Mouse (Mus musculus): ENCODE measurements around the gene Retsat. TPM values are rescaled to one million over a fixed set of nuclear protein-coding genes. Genes with fewer than 3 reads are reported as not detected.

Retsat gene
- polyA plus RNA-seq, 1 experiment from 2014 or later = 18.1 TPM

DNA sequence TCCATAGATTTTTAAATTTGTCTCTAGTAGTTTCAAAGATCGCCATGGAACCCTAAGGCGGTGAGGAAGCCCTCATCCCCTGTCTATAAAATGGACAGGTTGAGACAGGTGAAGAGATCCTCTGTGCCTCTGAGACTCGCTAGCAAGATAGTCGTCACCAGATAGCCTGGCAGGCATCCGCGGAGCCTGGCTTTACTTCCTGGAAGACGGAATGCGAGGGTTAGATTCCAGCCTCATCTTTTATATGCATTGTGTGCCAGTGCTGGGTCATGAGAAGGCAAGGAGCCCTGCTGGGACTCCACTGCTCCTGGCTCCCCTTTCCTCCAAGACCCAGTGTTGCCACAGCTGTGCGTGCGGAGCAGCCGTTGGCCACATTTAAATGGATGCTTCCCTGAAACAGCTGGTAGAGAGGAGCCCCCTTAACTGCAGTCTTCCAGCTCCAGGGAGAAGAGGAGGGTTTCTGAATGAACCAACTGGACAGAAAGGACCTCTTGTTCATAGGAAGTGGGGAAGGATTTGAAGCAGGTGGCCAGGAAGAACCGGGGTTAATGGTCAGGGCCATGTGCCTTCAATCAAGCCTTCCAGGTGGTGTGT is 49.8 kb downstream of the Retsat start:
- H3K9me3 ChIP-seq (replicated peaks) = no peaks in the 10 kb centered on the region
- peaks cover 6% of the 10 kb centered on the region; the same call in 1 of the 2 replicates for H3K36me3 ChIP-seq
- H3K27me3 ChIP-seq = no peaks in the 10 kb centered on the region
- H3K4me3 ChIP-seq (replicated peaks) = no peak overlapping the region
- ATAC-seq (ENCODE audit: insufficient number of reproducible peaks, low FRiP score, low TSS enrichment, low read depth) = no peak
- peak overlapping the region; percentile 58 for H3K27ac ChIP-seq (replicated peaks)
- peaks cover 51% of the 10 kb centered on the region for H3K4me1 ChIP-seq
- WGBS = 31% methylated on average over 12 of the region's 12 CpGs
- H3K9ac ChIP-seq = no peak overlapping the region
- 0 out of 2 replicates have a peak overlapping the region, but pooled peaks have one; percentile 15 for H3K4me2 ChIP-seq (replicated peaks)

DNA sequence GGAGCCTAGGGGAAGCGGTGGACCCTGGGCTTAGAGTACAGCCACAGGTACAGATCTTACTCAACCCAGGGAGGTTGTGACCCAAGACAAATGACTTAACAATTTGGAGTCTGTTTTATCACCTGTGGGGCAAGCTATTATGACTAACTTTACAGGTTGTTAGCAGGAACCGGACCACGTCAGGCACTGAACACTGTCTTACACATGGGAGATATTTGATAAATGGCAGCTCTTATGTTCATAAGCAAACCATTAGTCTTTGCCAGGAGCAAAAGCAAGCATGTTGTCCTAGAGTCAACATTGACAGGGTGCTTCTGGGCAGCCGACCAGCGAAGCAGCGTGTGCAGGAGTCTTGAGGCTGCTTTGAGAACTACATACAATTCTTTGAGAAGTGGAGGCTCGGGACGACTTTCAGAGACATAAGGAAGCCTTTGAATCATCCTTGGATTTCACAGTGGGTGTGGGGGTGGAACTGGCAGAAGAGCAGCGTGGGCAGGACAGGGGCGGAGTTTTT is 52.1 kb downstream of the Retsat start:
- H3K27me3 ChIP-seq = no peaks in the 10 kb centered on the region
- no peak for ATAC-seq (ENCODE audit: insufficient number of reproducible peaks, low FRiP score, low TSS enrichment, low read depth)

DNA sequence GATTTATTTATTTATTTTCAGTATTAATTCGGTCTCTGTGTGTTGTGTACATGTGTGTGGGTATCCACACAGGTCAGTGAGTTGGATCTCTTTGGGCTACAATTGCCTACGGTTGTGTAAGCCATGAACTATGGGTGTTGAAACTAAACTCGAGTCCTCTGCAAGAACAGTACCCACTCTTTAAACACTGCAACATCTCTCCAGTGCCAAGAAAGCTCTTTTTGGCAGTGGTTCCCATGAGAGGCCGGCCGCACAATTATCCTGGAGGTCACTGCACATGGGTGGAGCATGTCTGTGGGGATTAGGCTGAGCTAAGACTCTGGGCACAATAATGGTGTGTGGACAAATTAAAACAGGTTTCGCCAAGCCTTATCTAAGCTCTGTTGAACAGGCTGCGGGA is 55.1 kb downstream of the Retsat start:
- 55% methylated on average over 7 of the region's 7 CpGs for WGBS
- peak overlapping the region; percentile 95; the same call in 1 of the 2 replicates for H3K27ac ChIP-seq (replicated peaks)

More for the DNA sequence above, 52.1 kb downstream of the Retsat start:
- Histone ChIP-seq H3K36me3 (peaks cover 6% of the 10 kb centered on the region; the same call in 1 of the 2 replicates), H3K4me1 (peaks cover 74% of the 10 kb centered on the region), H3K4me3 (replicated peaks) (no peak overlapping the region), H3K27ac (replicated peaks) (no peak overlapping the region; the same call in 1 of the 2 replicates), H3K9me3 (replicated peaks) (no peaks in the 10 kb centered on the region), H3K4me2 (replicated peaks) (no peak overlapping the region), H3K9ac (no peak overlapping the region)
- 54% methylated on average over 10 of the region's 10 CpGs for WGBS

DNA sequence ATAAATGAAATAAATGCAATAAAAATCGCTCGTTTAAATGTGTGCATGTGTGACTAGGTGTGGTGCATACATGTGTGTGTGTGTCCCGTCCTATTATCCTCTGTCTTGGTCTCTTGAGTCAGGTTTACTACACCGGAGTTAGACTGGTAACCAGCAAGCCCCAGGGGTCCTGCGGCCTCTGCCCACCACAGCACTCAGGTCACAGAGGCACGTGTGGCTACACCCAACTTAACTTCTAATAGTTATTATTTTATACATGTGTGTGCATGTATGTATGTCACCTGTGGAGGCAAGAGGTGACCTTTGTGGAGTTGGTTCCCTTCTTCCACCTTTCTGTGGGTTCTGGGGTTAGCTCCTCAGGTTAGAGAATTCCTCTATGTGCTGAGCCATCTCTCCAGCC is 56.1 kb downstream of the Retsat start:
- Histone ChIP-seq H3K4me2 (replicated peaks) (no peak overlapping the region), H3K27me3 (no peaks in the 10 kb centered on the region), H3K9ac (no peak overlapping the region), H3K27ac (replicated peaks) (peak overlapping the region; percentile 95), H3K4me3 (replicated peaks) (no peak overlapping the region), H3K9me3 (replicated peaks) (no peaks in the 10 kb centered on the region), H3K36me3 (no peaks in the 10 kb centered on the region), H3K4me1 (peaks cover 90% of the 10 kb centered on the region)
- WGBS = 78% methylated on average over 6 of the region's 6 CpGs
- ATAC-seq (ENCODE audit: insufficient number of reproducible peaks, low FRiP score, low TSS enrichment, low read depth) = no peak

More for the DNA sequence above, 55.1 kb downstream of the Retsat start:
- Histone ChIP-seq H3K27me3 (no peaks in the 10 kb centered on the region), H3K4me1 (peaks cover 90% of the 10 kb centered on the region), H3K4me2 (replicated peaks) (no peak overlapping the region), H3K9me3 (replicated peaks) (no peaks in the 10 kb centered on the region), H3K9ac (no peak overlapping the region), H3K36me3 (no peaks in the 10 kb centered on the region; the same call in 1 of the 2 replicates), H3K4me3 (replicated peaks) (no peak overlapping the region)
- no peak for ATAC-seq (ENCODE audit: insufficient number of reproducible peaks, low FRiP score, low TSS enrichment, low read depth)

- Histone ChIP-seq H3K4me2 (replicated peaks) (peak overlapping the region; percentile 51), H3K27ac (replicated peaks) (peak overlapping the region; percentile 95), H3K9me3 (replicated peaks) (no peaks in the 10 kb centered on the region), H3K27me3 (no peaks in the 10 kb centered on the region), H3K9ac (no peak overlapping the region), H3K4me3 (replicated peaks) (peak overlapping the region; percentile 36), H3K36me3 (no peaks in the 10 kb centered on the region), H3K4me1 (peaks cover 92% of the 10 kb centered on the region)
- peak; percentile 84 for ATAC-seq (ENCODE audit: insufficient number of reproducible peaks, low FRiP score, low TSS enrichment, low read depth)
- WGBS = 11% methylated on average over 20 of the region's 20 CpGs
Observed at GRCm38 (mm10) chr6:72655309-72656052, 57.2 kb downstream of the Retsat start.

GRCm38 (mm10) chr6:72656053-72656442 is 57.8 kb downstream of the Retsat start:
- no peak overlapping the region for H3K4me3 ChIP-seq (replicated peaks)
- no peak for ATAC-seq (ENCODE audit: insufficient number of reproducible peaks, low FRiP score, low TSS enrichment, low read depth)
- 62% methylated on average over 7 of the region's 7 CpGs for WGBS
- no peaks in the 10 kb centered on the region for H3K36me3 ChIP-seq
- H3K9me3 ChIP-seq (replicated peaks) = no peaks in the 10 kb centered on the region
- peak overlapping the region; percentile 95 for H3K27ac ChIP-seq (replicated peaks)
- H3K4me2 ChIP-seq (replicated peaks) = peak overlapping the region; percentile 51
- H3K9ac ChIP-seq = no peak overlapping the region
- H3K4me1 ChIP-seq = peaks cover 92% of the 10 kb centered on the region
- H3K27me3 ChIP-seq = no peaks in the 10 kb centered on the region

DNA sequence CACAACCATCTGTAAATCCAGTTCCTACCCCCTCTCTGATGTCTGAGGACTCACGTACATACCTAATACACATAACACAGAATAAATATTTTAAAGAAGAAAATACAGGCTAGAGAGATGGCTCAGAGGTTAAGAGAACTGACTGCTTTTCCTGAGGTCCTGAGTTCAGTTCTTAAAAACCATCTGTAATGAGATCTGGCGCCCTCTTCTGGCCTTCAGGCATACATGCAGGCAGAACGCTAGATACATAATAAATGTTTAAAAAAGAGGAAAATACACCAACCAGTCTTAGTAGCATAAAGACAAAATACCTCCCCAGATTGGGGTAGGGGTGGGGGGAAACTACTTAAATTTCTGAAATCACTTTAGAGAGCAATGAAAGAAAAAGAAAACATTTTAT is 59.7 kb downstream of the Retsat start:
- Histone ChIP-seq H3K36me3 (no peaks in the 10 kb centered on the region), H3K9ac (no peak overlapping the region)

More for the DNA sequence above, 59.7 kb downstream of the Retsat start:
- no peaks in the 10 kb centered on the region for H3K27me3 ChIP-seq
- peak overlapping the region; percentile 95; the same call in 1 of the 2 replicates for H3K27ac ChIP-seq (replicated peaks)
- H3K4me1 ChIP-seq = peaks cover 94% of the 10 kb centered on the region
- no peak overlapping the region for H3K4me2 ChIP-seq (replicated peaks)
- H3K9me3 ChIP-seq (replicated peaks) = no peaks in the 10 kb centered on the region
- 53% methylated on average over 3 of the region's 3 CpGs for WGBS
- no peak for ATAC-seq (ENCODE audit: insufficient number of reproducible peaks, low FRiP score, low TSS enrichment, low read depth)
- H3K4me3 ChIP-seq (replicated peaks) = no peak overlapping the region

Other genes with a start within 250 kb of the Retsat start
- 14.7 and 15.2 TPM in 2 replicates for gene Tmem150a, start 243.0 kb upstream of the Retsat start, polyA plus RNA-seq (2015; fragmentation: Nextera tagmentation; extraction: Ambion mirVana)
- 106 and 120 TPM in 2 replicates for gene Rnf181, start 231.5 kb upstream of the Retsat start, polyA plus RNA-seq (2015; fragmentation: Nextera tagmentation; extraction: Ambion mirVana)
- 27.9 and 29.0 TPM in 2 replicates for gene Vamp5, start 218.0 kb upstream of the Retsat start, polyA plus RNA-seq (2015; fragmentation: Nextera tagmentation; extraction: Ambion mirVana)
- gene Vamp8, start 207.8 kb upstream of the Retsat start, polyA plus RNA-seq (2015; fragmentation: Nextera tagmentation; extraction: Ambion mirVana) = 177 and 183 TPM in 2 replicates
- gene Ggcx, start 184.2 kb upstream of the Retsat start, polyA plus RNA-seq (2015; fragmentation: Nextera tagmentation; extraction: Ambion mirVana) = 39.0 and 42.6 TPM in 2 replicates
- gene Mat2a, start 158.9 kb upstream of the Retsat start, polyA plus RNA-seq (2015; fragmentation: Nextera tagmentation; extraction: Ambion mirVana) = 294 and 307 TPM in 2 replicates
- gene Sh2d6, start 76.8 kb upstream of the Retsat start, polyA plus RNA-seq (2015; fragmentation: Nextera tagmentation; extraction: Ambion mirVana) = 0.18 and 0.49 TPM in 2 replicates
- gene Capg, start 54.1 kb upstream of the Retsat start, polyA plus RNA-seq (2015; fragmentation: Nextera tagmentation; extraction: Ambion mirVana) = 122 and 132 TPM in 2 replicates
- 18.8 and 23.9 TPM in 2 replicates for gene Elmod3, start 62 bp upstream of the Retsat start, polyA plus RNA-seq (2015; fragmentation: Nextera tagmentation; extraction: Ambion mirVana)
- gene Tgoln1, start 18.5 kb downstream of the Retsat start, polyA plus RNA-seq (2015; fragmentation: Nextera tagmentation; extraction: Ambion mirVana) = 26.9 and 27.3 TPM in 2 replicates
- gene Tcf7l1, start 190.8 kb downstream of the Retsat start, polyA plus RNA-seq (2015; fragmentation: Nextera tagmentation; extraction: Ambion mirVana) = 52.3 and 54.7 TPM in 2 replicates

All from embryonic facial prominence, embryonic 15.5 days (tissue).